Mouse (Mus musculus) cerebellum, adult 2 months (tissue): ENCODE results near the gene Usp48.

Experiments
- CTCF ChIP-seq: fragments of 200-500 bp; IDR thresholded peaks from 2 replicates; pipeline ENCODE4 v1.5.1; 2011; ENCODE audit warnings: low read depth, mild to moderate bottlenecking, control low read depth, low read length, moderate library complexity, borderline replicate concordance; ENCODE audit not compliant: insufficient read depth
- POLR2A ChIP-seq: fragments of 200-500 bp; IDR thresholded peaks from 2 replicates; pipeline ENCODE4 v1.6.1; 2011; ENCODE audit warnings: low read length, control low read depth, borderline replicate concordance; ENCODE audit not compliant: insufficient read depth

- TF ChIP-seq CTCF = no peak
- no peak for TF ChIP-seq POLR2A
These were observed 57.4 kb downstream of the Usp48 start for GRCm38 (mm10) chr4:137650912-137651311.
